Mouse (Mus musculus): ENCODE data around the gene Cit. TPM values are rescaled to one million over a fixed set of nuclear protein-coding genes. Genes with fewer than 3 reads are reported as not detected.

Cit gene
- polyA plus RNA-seq, 1 experiment, result 8.5 TPM

GRCm38 (mm10) chr5:115854370-115854769 is 9.3 kb downstream of the Cit start:
- H3K36me3 ChIP-seq (ENCODE audit: control insufficient read depth, insufficient read depth), result no peaks in the 10 kb centered on the region
- peaks cover 9% of the 10 kb centered on the region for H3K79me2 ChIP-seq (ENCODE audit: control insufficient read depth, insufficient read depth)
- H3K4me2 ChIP-seq (ENCODE audit: low read depth), result no peak overlapping the region
- TF ChIP-seq MAX (IDR thresholded peaks at IDR 0.05; ENCODE audit: low read depth) (no peak), POLR2A (IDR thresholded peaks at IDR 0.05; ENCODE audit: insufficient read length, low read depth) (no peak), MYOD1 (IDR thresholded peaks at IDR 0.05; ENCODE audit: control insufficient read depth in 1 of 3, insufficient read length in 2 of 3, low read depth in 2 of 3) (no peak), MYOG (IDR thresholded peaks at IDR 0.05; ENCODE audit: control insufficient read depth in 1 of 3, insufficient read depth in 1 of 3, insufficient read length in 2 of 3, low read depth in 2 of 3) (no peak), POLR2AphosphoS2 (IDR thresholded peaks at IDR 0.05; ENCODE audit: insufficient read length, low read depth) (no peak), REST (IDR thresholded peaks at IDR 0.05; ENCODE audit: insufficient read depth, insufficient read length) (no peak), E2F4 (IDR thresholded peaks at IDR 0.05; ENCODE audit: insufficient read depth) (no peak), TCF12 (IDR thresholded peaks at IDR 0.05; ENCODE audit: insufficient read depth, poor library complexity, severe bottlenecking) (no peak), CEBPB (IDR thresholded peaks at IDR 0.05; ENCODE audit: insufficient read depth, poor library complexity, severe bottlenecking) (no peak), USF1 (IDR thresholded peaks at IDR 0.05; ENCODE audit: low read depth) (no peak), TCF3 (IDR thresholded peaks at IDR 0.05; ENCODE audit: insufficient read length, low read depth) (no peak), SRF (IDR thresholded peaks at IDR 0.05; ENCODE audit: control insufficient read depth, insufficient read length, low read depth) (no peak)
- no peak overlapping the region for H3K4me3 ChIP-seq
- no peak overlapping the region for H3ac ChIP-seq (ENCODE audit: control insufficient read depth, insufficient read length)
- no peaks in the 10 kb centered on the region for H3K27me3 ChIP-seq (ENCODE audit: control insufficient read depth, insufficient read depth, insufficient read length)

DNA sequence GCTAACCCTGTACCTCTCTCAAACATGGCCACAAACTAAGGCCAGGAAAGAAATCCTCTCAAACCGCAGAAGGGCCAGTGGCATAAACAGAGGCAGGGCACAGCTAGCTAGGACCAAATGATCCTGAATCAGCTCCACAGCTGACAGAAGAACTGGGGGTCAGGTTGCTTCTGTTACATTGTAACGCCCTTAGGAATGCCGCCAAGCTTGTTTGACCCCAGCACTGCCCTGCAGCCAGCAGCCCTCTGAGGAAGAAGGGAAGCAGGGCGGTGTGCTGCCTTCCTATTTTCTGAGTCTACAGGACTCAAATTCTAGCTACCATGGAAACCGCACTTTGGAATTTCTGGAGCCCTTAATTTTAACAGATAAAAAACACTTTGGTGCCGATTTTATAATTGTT is 13.6 kb downstream of the Cit start:
- TF ChIP-seq POLR2AphosphoS2 (IDR thresholded peaks at IDR 0.05; ENCODE audit: insufficient read length, low read depth) (no peak), MAX (IDR thresholded peaks at IDR 0.05; ENCODE audit: low read depth) (no peak), MYOD1 (IDR thresholded peaks at IDR 0.05; ENCODE audit: control insufficient read depth in 1 of 3, insufficient read length in 2 of 3, low read depth in 2 of 3) (no peak), MYOG (IDR thresholded peaks at IDR 0.05; ENCODE audit: control insufficient read depth in 1 of 3, insufficient read depth in 1 of 3, insufficient read length in 2 of 3, low read depth in 2 of 3) (no peak), REST (IDR thresholded peaks at IDR 0.05; ENCODE audit: insufficient read depth, insufficient read length) (no peak), E2F4 (IDR thresholded peaks at IDR 0.05; ENCODE audit: insufficient read depth) (no peak), TCF3 (IDR thresholded peaks at IDR 0.05; ENCODE audit: insufficient read length, low read depth) (no peak)
- Histone ChIP-seq H3K79me2 (ENCODE audit: control insufficient read depth, insufficient read depth) (peaks cover 9% of the 10 kb centered on the region), H3K36me3 (ENCODE audit: control insufficient read depth, insufficient read depth) (no peaks in the 10 kb centered on the region), H3K4me2 (ENCODE audit: low read depth) (no peak overlapping the region), H3K4me3 (no peak overlapping the region), H3ac (ENCODE audit: control insufficient read depth, insufficient read length) (no peak overlapping the region), H3K27me3 (ENCODE audit: control insufficient read depth, insufficient read depth, insufficient read length) (no peaks in the 10 kb centered on the region)

DNA sequence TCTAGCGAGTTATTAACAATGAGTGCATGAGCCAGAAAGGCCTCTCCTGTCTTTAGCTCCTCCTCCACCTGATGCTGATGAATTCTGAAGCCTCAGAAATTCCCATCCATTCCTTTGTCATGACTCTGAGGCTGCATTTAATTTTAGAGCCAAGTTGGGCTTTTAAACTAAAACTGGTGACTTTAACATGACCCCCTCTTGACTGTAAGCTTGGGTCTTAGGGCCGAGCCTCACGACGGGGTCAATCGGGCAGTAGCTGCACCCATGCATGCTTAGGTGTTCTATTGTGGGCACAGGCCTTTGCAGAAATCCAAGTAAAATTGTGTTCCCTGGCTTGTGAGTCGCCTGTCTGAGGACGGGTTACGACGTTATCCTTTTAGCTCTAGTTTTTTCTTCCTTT is 14.4 kb downstream of the Cit start:
- TF ChIP-seq TCF12 (IDR thresholded peaks at IDR 0.05; ENCODE audit: insufficient read depth, poor library complexity, severe bottlenecking), result no peak
- no peak for TF ChIP-seq USF1 (IDR thresholded peaks at IDR 0.05; ENCODE audit: low read depth)
- no peak for TF ChIP-seq MYOG (IDR thresholded peaks at IDR 0.05; ENCODE audit: control insufficient read depth in 1 of 3, insufficient read depth in 1 of 3, insufficient read length in 2 of 3, low read depth in 2 of 3)
- TF ChIP-seq POLR2A (IDR thresholded peaks at IDR 0.05; ENCODE audit: insufficient read length, low read depth), result no peak
- TF ChIP-seq POLR2AphosphoS2 (IDR thresholded peaks at IDR 0.05; ENCODE audit: insufficient read length, low read depth), result no peak
- no peak for TF ChIP-seq E2F4 (IDR thresholded peaks at IDR 0.05; ENCODE audit: insufficient read depth)
- TF ChIP-seq CEBPB (IDR thresholded peaks at IDR 0.05; ENCODE audit: insufficient read depth, poor library complexity, severe bottlenecking), result no peak
- no peak for TF ChIP-seq TCF3 (IDR thresholded peaks at IDR 0.05; ENCODE audit: insufficient read length, low read depth)
- TF ChIP-seq MAX (IDR thresholded peaks at IDR 0.05; ENCODE audit: low read depth), result no peak
- no peak for TF ChIP-seq SRF (IDR thresholded peaks at IDR 0.05; ENCODE audit: control insufficient read depth, insufficient read length, low read depth)
- no peak for TF ChIP-seq REST (IDR thresholded peaks at IDR 0.05; ENCODE audit: insufficient read depth, insufficient read length)
- no peak for TF ChIP-seq MYOD1 (IDR thresholded peaks at IDR 0.05; ENCODE audit: control insufficient read depth in 1 of 3, insufficient read length in 2 of 3, low read depth in 2 of 3)
- Histone ChIP-seq H3ac (ENCODE audit: control insufficient read depth, insufficient read length) (no peak overlapping the region), H3K4me3 (no peak overlapping the region), H3K27me3 (ENCODE audit: control insufficient read depth, insufficient read depth, insufficient read length) (no peaks in the 10 kb centered on the region), H3K4me2 (ENCODE audit: low read depth) (no peak overlapping the region), H3K36me3 (ENCODE audit: control insufficient read depth, insufficient read depth) (no peaks in the 10 kb centered on the region), H3K79me2 (ENCODE audit: control insufficient read depth, insufficient read depth) (peaks cover 5% of the 10 kb centered on the region)

- Histone ChIP-seq H3K4me3 (no peak overlapping the region), H3ac (ENCODE audit: control insufficient read depth, insufficient read length) (no peak overlapping the region), H3K79me2 (ENCODE audit: control insufficient read depth, insufficient read depth) (no peaks in the 10 kb centered on the region), H3K36me3 (ENCODE audit: control insufficient read depth, insufficient read depth) (no peaks in the 10 kb centered on the region), H3K4me2 (ENCODE audit: low read depth) (no peak overlapping the region), H3K27me3 (ENCODE audit: control insufficient read depth, insufficient read depth, insufficient read length) (no peaks in the 10 kb centered on the region)
- TF ChIP-seq E2F4 (IDR thresholded peaks at IDR 0.05; ENCODE audit: insufficient read depth), result no peak
These were observed 16.9 kb downstream of the Cit start for GRCm38 (mm10) chr5:115861991-115862390.

DNA sequence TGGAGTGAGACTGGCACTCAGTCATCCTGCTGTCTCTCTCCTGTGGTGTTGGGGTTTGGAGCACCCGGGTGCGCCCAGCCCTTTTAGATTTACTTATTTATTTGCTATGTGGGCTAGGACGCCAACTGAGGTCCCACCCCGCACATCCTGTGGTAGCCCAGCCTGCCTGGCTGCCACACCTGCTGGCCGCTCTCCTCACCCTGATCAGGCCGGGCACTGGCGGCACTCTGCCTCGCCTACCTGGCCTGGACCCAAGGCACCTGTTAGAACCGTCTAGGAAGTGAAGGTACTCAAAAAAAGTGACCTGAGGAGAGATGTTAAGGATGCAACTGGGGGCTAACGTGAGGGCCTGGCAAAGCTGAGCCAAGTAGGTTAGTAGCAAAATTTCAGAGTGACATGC is 17.4 kb downstream of the Cit start:
- Histone ChIP-seq H3ac (ENCODE audit: control insufficient read depth, insufficient read length) (no peak overlapping the region), H3K36me3 (ENCODE audit: control insufficient read depth, insufficient read depth) (no peaks in the 10 kb centered on the region), H3K27me3 (ENCODE audit: control insufficient read depth, insufficient read depth, insufficient read length) (no peaks in the 10 kb centered on the region), H3K4me2 (ENCODE audit: low read depth) (no peak overlapping the region), H3K79me2 (ENCODE audit: control insufficient read depth, insufficient read depth) (no peaks in the 10 kb centered on the region), H3K4me3 (no peak overlapping the region)
- no peak for TF ChIP-seq REST (IDR thresholded peaks at IDR 0.05; ENCODE audit: insufficient read depth, insufficient read length)
- TF ChIP-seq SRF (IDR thresholded peaks at IDR 0.05; ENCODE audit: control insufficient read depth, insufficient read length, low read depth), result no peak
- TF ChIP-seq TCF12 (IDR thresholded peaks at IDR 0.05; ENCODE audit: insufficient read depth, poor library complexity, severe bottlenecking), result no peak
- no peak for TF ChIP-seq MAX (IDR thresholded peaks at IDR 0.05; ENCODE audit: low read depth)
- no peak for TF ChIP-seq E2F4 (IDR thresholded peaks at IDR 0.05; ENCODE audit: insufficient read depth)
- TF ChIP-seq CEBPB (IDR thresholded peaks at IDR 0.05; ENCODE audit: insufficient read depth, poor library complexity, severe bottlenecking), result no peak
- no peak for TF ChIP-seq MYOD1 (IDR thresholded peaks at IDR 0.05; ENCODE audit: control insufficient read depth in 1 of 3, insufficient read length in 2 of 3, low read depth in 2 of 3)
- no peak for TF ChIP-seq USF1 (IDR thresholded peaks at IDR 0.05; ENCODE audit: low read depth)
- no peak for TF ChIP-seq POLR2AphosphoS2 (IDR thresholded peaks at IDR 0.05; ENCODE audit: insufficient read length, low read depth)
- TF ChIP-seq MYOG (IDR thresholded peaks at IDR 0.05; ENCODE audit: control insufficient read depth in 1 of 3, insufficient read depth in 1 of 3, insufficient read length in 2 of 3, low read depth in 2 of 3), result no peak
- TF ChIP-seq POLR2A (IDR thresholded peaks at IDR 0.05; ENCODE audit: insufficient read length, low read depth), result no peak
- TF ChIP-seq TCF3 (IDR thresholded peaks at IDR 0.05; ENCODE audit: insufficient read length, low read depth), result no peak

All from myocyte (in vitro differentiated cells).